Mouse (Mus musculus) erythroblast, embryonic 14.5 days (primary cell): ENCODE data around the gene Pafah1b3. TPM values are rescaled to one million over a fixed set of nuclear protein-coding genes. Genes with fewer than 3 reads are reported as not detected.

Experiments used
- H3K27me3 ChIP-seq: 2 replicates; pipeline ENCODE4 v1.6.1; 2012; ENCODE audit warnings: inconsistent platforms; ENCODE audit not compliant: control insufficient read depth
- H3K36me3 ChIP-seq: 2 replicates; pipeline ENCODE4 v1.6.1; 2012; ENCODE audit warnings: mild to moderate bottlenecking, inconsistent platforms; ENCODE audit not compliant: control insufficient read depth
- H3K4me1 ChIP-seq: 2 replicates; pipeline ENCODE4 v1.6.1; 2012; ENCODE audit warnings: inconsistent platforms; ENCODE audit not compliant: control insufficient read depth
- H3K4me3 ChIP-seq: replicated peaks from 2 replicates; pipeline ENCODE3; 2012; ENCODE audit warnings: moderate library complexity, mild to moderate bottlenecking, inconsistent platforms
- H3K9me3 ChIP-seq: 2 replicates; pipeline ENCODE4 v1.6.1; 2012; ENCODE audit warnings: low read length, inconsistent platforms, mixed read lengths; ENCODE audit not compliant: control insufficient read depth
- GATA1 ChIP-seq: IDR thresholded peaks from 2 replicates; pipeline ENCODE4 v1.6.1; 2012; ENCODE audit warnings: low read length, inconsistent platforms, mixed read lengths
- TAL1 ChIP-seq: IDR thresholded peaks from 3 replicates; pipeline ENCODE4 v1.6.1; 2012; ENCODE audit warnings: low read length, inconsistent platforms, mixed read lengths
- polyA plus RNA-seq: library from polyadenylated mRNA; stranded (reverse); fragments of >175 nt; gene quantifications from 2 replicates; pipeline ENCODE4 v1.2.3, GENCODE M21; 2012

The Pafah1b3 gene
- polyA plus RNA-seq, 1 experiment: 1.2 TPM

- TF ChIP-seq TAL1: no peak
- TF ChIP-seq GATA1: no peak
- H3K9me3 ChIP-seq: no peaks in the 10 kb centered on the region
- H3K27me3 ChIP-seq: no peaks in the 10 kb centered on the region
- H3K4me3 ChIP-seq: no peak overlapping the region
- peaks cover 90% of the 10 kb centered on the region for H3K4me1 ChIP-seq
- peaks cover 71% of the 10 kb centered on the region for H3K36me3 ChIP-seq
Observed at GRCm38 (mm10) chr7:25271651-25272444, 25.9 kb downstream of the Pafah1b3 start.

GRCm38 (mm10) chr7:25270652-25271633 lies 26.8 kb downstream of the Pafah1b3 start:
- TF ChIP-seq TAL1 (no peak), GATA1 (no peak)
- Histone ChIP-seq H3K27me3 (no peaks in the 10 kb centered on the region), H3K9me3 (no peaks in the 10 kb centered on the region), H3K36me3 (peaks cover 63% of the 10 kb centered on the region), H3K4me1 (peaks cover 90% of the 10 kb centered on the region), H3K4me3 (no peak overlapping the region)

- Histone ChIP-seq H3K4me3 (peak overlapping the region; percentile 88), H3K4me1 (peaks cover 85% of the 10 kb centered on the region), H3K36me3 (peaks cover 51% of the 10 kb centered on the region), H3K9me3 (no peaks in the 10 kb centered on the region), H3K27me3 (no peaks in the 10 kb centered on the region)
- no peak for TF ChIP-seq GATA1
- no peak for TF ChIP-seq TAL1
Observed at GRCm38 (mm10) chr7:25269545-25270271, 28.1 kb downstream of the Pafah1b3 start.

- no peaks in the 10 kb centered on the region for H3K27me3 ChIP-seq
- TF ChIP-seq GATA1: no peak
- TF ChIP-seq TAL1: no peak
- peaks cover 81% of the 10 kb centered on the region for H3K4me1 ChIP-seq
- peaks cover 46% of the 10 kb centered on the region for H3K36me3 ChIP-seq
- H3K9me3 ChIP-seq: no peaks in the 10 kb centered on the region
- peak overlapping the region; percentile 88 for H3K4me3 ChIP-seq
Observed at GRCm38 (mm10) chr7:25269029-25269428, 28.8 kb downstream of the Pafah1b3 start.

GRCm38 (mm10) chr7:25268588-25268987 lies 29.2 kb downstream of the Pafah1b3 start:
- Histone ChIP-seq H3K4me3 (peak overlapping the region; percentile 88), H3K36me3 (peaks cover 41% of the 10 kb centered on the region), H3K27me3 (no peaks in the 10 kb centered on the region), H3K4me1 (peaks cover 76% of the 10 kb centered on the region), H3K9me3 (no peaks in the 10 kb centered on the region)
- TF ChIP-seq GATA1: no peak
- no peak for TF ChIP-seq TAL1

- peak overlapping the region; percentile 88 for H3K4me3 ChIP-seq
- peaks cover 70% of the 10 kb centered on the region for H3K4me1 ChIP-seq
- H3K36me3 ChIP-seq: peaks cover 34% of the 10 kb centered on the region
- H3K9me3 ChIP-seq: no peaks in the 10 kb centered on the region
- no peaks in the 10 kb centered on the region for H3K27me3 ChIP-seq
- TF ChIP-seq GATA1 (no peak), TAL1 (no peak)
Observed at GRCm38 (mm10) chr7:25267751-25268463, 29.9 kb downstream of the Pafah1b3 start.

- H3K4me3 ChIP-seq: peak within 1 kb of the TSS; percentile 88
- no peaks in the 10 kb centered on the region for H3K9me3 ChIP-seq
- H3K4me1 ChIP-seq: peaks cover 64% of the 10 kb centered on the region
- no peaks in the 10 kb centered on the region for H3K27me3 ChIP-seq
- no peak for TF ChIP-seq GATA1
- no peak for TF ChIP-seq TAL1
- peaks cover 29% of the 10 kb centered on the region for H3K36me3 ChIP-seq
Observed at GRCm38 (mm10) chr7:25267301-25267750, 30.5 kb downstream of the Pafah1b3 start, which contains the start of gene Cic. Cic (plus strand) TSS chr7:25267704.
